Mouse (Mus musculus): Measurements from ENCODE around the gene Wars. TPM values are rescaled to one million over a fixed set of nuclear protein-coding genes. Genes with fewer than 3 reads are reported as not detected.

Wars gene
- polyA plus RNA-seq, 1 experiment, result 65.8 TPM

GRCm38 (mm10) chr12:108896006-108896405 is 2.0 kb upstream of the Wars start:
- Histone ChIP-seq H3ac (ENCODE audit: control insufficient read depth, insufficient read length, low read depth) (no peak overlapping the region), H3K79me2 (ENCODE audit: control insufficient read depth, insufficient read depth) (peaks cover 41% of the 10 kb centered on the region), H3K79me3 (ENCODE audit: low read depth) (peaks cover 19% of the 10 kb centered on the region), H3K4me3 (ENCODE audit: insufficient read depth, poor library complexity, severe bottlenecking) (no peak overlapping the region), H3K36me3 (ENCODE audit: control insufficient read depth, insufficient read depth) (peaks cover 15% of the 10 kb centered on the region), H3K27me3 (ENCODE audit: control insufficient read depth, insufficient read depth, insufficient read length) (no peaks in the 10 kb centered on the region)
- TF ChIP-seq CEBPB (IDR thresholded peaks at IDR 0.05; ENCODE audit: low read depth) (no peak), MYOD1 (IDR thresholded peaks at IDR 0.05; ENCODE audit: control insufficient read depth, insufficient read length, low read depth) (no peak), MYOG (IDR thresholded peaks at IDR 0.05; ENCODE audit: control insufficient read depth, extremely low read depth, insufficient read length) (no peak), FOSL1 (IDR thresholded peaks at IDR 0.05; ENCODE audit: insufficient read depth, low read length, poor library complexity, severe bottlenecking) (no peak), CTCF (IDR thresholded peaks at IDR 0.05; ENCODE audit: control insufficient read depth, insufficient read depth, insufficient read length) (no peak), USF1 (IDR thresholded peaks at IDR 0.05; ENCODE audit: low read depth) (no peak), MAX (IDR thresholded peaks at IDR 0.05) (no peak)

GRCm38 (mm10) chr12:108894432-108894816 is 450 bp upstream of the Wars start:
- Histone ChIP-seq H3K27me3 (ENCODE audit: control insufficient read depth, insufficient read depth, insufficient read length) (no peaks in the 10 kb centered on the region), H3K79me3 (ENCODE audit: low read depth) (peaks cover 28% of the 10 kb centered on the region), H3K36me3 (ENCODE audit: control insufficient read depth, insufficient read depth) (peaks cover 28% of the 10 kb centered on the region), H3ac (ENCODE audit: control insufficient read depth, insufficient read length, low read depth) (peak overlapping the region; percentile 88), H3K4me3 (ENCODE audit: insufficient read depth, poor library complexity, severe bottlenecking) (peak overlapping the region; percentile 79), H3K79me2 (ENCODE audit: control insufficient read depth, insufficient read depth) (peaks cover 56% of the 10 kb centered on the region)
- no peak for TF ChIP-seq CEBPB (IDR thresholded peaks at IDR 0.05; ENCODE audit: low read depth)
- TF ChIP-seq MAX (IDR thresholded peaks at IDR 0.05), result no peak
- no peak for TF ChIP-seq USF1 (IDR thresholded peaks at IDR 0.05; ENCODE audit: low read depth)
- TF ChIP-seq MYOD1 (IDR thresholded peaks at IDR 0.05; ENCODE audit: control insufficient read depth, insufficient read length, low read depth), result no peak
- no peak for TF ChIP-seq FOSL1 (IDR thresholded peaks at IDR 0.05; ENCODE audit: insufficient read depth, low read length, poor library complexity, severe bottlenecking)
- no peak for TF ChIP-seq MYOG (IDR thresholded peaks at IDR 0.05; ENCODE audit: control insufficient read depth, extremely low read depth, insufficient read length)

- peaks cover 26% of the 10 kb centered on the region for H3K36me3 ChIP-seq (ENCODE audit: control insufficient read depth, insufficient read depth)
- no peaks in the 10 kb centered on the region for H3K27me3 ChIP-seq (ENCODE audit: control insufficient read depth, insufficient read depth, insufficient read length)
- H3K79me2 ChIP-seq (ENCODE audit: control insufficient read depth, insufficient read depth), result peaks cover 62% of the 10 kb centered on the region
- peaks cover 28% of the 10 kb centered on the region for H3K79me3 ChIP-seq (ENCODE audit: low read depth)
- H3K4me3 ChIP-seq (ENCODE audit: insufficient read depth, poor library complexity, severe bottlenecking), result peak within 1 kb of the TSS; percentile 79
- peak within 1 kb of the TSS; percentile 88 for H3ac ChIP-seq (ENCODE audit: control insufficient read depth, insufficient read length, low read depth)
- TF ChIP-seq CEBPB (IDR thresholded peaks at IDR 0.05; ENCODE audit: low read depth) (peak; percentile 20), CTCF (IDR thresholded peaks at IDR 0.05; ENCODE audit: control insufficient read depth, insufficient read depth, insufficient read length) (no peak), MYOG (IDR thresholded peaks at IDR 0.05; ENCODE audit: control insufficient read depth, extremely low read depth, insufficient read length) (no peak)
Observed at GRCm38 (mm10) chr12:108892989-108893714, 822 bp downstream of the Wars start, which contains the start of gene Wdr25. Gene Wdr25, plus strand, starts transcription at chr12:108893631.

GRCm38 (mm10) chr12:108888632-108889031 is 5.3 kb downstream of the Wars start:
- H3K79me3 ChIP-seq (ENCODE audit: low read depth), result peaks cover 35% of the 10 kb centered on the region
- no peak overlapping the region for H3ac ChIP-seq (ENCODE audit: control insufficient read depth, insufficient read length, low read depth)
- H3K79me2 ChIP-seq (ENCODE audit: control insufficient read depth, insufficient read depth), result peaks cover 76% of the 10 kb centered on the region
- H3K36me3 ChIP-seq (ENCODE audit: control insufficient read depth, insufficient read depth), result peaks cover 50% of the 10 kb centered on the region
- H3K27me3 ChIP-seq (ENCODE audit: control insufficient read depth, insufficient read depth, insufficient read length), result no peaks in the 10 kb centered on the region
- TF ChIP-seq USF1 (IDR thresholded peaks at IDR 0.05; ENCODE audit: low read depth) (no peak), MYOG (IDR thresholded peaks at IDR 0.05; ENCODE audit: control insufficient read depth, extremely low read depth, insufficient read length) (no peak), CEBPB (IDR thresholded peaks at IDR 0.05; ENCODE audit: low read depth) (no peak), MYOD1 (IDR thresholded peaks at IDR 0.05; ENCODE audit: control insufficient read depth, insufficient read length, low read depth) (no peak), CTCF (IDR thresholded peaks at IDR 0.05; ENCODE audit: control insufficient read depth, insufficient read depth, insufficient read length) (no peak), MAX (IDR thresholded peaks at IDR 0.05) (no peak), FOSL1 (IDR thresholded peaks at IDR 0.05; ENCODE audit: insufficient read depth, low read length, poor library complexity, severe bottlenecking) (no peak)
- no peak overlapping the region for H3K4me3 ChIP-seq (ENCODE audit: insufficient read depth, poor library complexity, severe bottlenecking)

GRCm38 (mm10) chr12:108887077-108887476 is 6.9 kb downstream of the Wars start:
- no peak for TF ChIP-seq MYOD1 (IDR thresholded peaks at IDR 0.05; ENCODE audit: control insufficient read depth, insufficient read length, low read depth)
- no peak for TF ChIP-seq FOSL1 (IDR thresholded peaks at IDR 0.05; ENCODE audit: insufficient read depth, low read length, poor library complexity, severe bottlenecking)
- TF ChIP-seq MAX (IDR thresholded peaks at IDR 0.05), result no peak
- no peak for TF ChIP-seq CTCF (IDR thresholded peaks at IDR 0.05; ENCODE audit: control insufficient read depth, insufficient read depth, insufficient read length)
- TF ChIP-seq USF1 (IDR thresholded peaks at IDR 0.05; ENCODE audit: low read depth), result no peak
- TF ChIP-seq MYOG (IDR thresholded peaks at IDR 0.05; ENCODE audit: control insufficient read depth, extremely low read depth, insufficient read length), result no peak
- TF ChIP-seq CEBPB (IDR thresholded peaks at IDR 0.05; ENCODE audit: low read depth), result no peak
- Histone ChIP-seq H3K27me3 (ENCODE audit: control insufficient read depth, insufficient read depth, insufficient read length) (no peaks in the 10 kb centered on the region), H3K4me3 (ENCODE audit: insufficient read depth, poor library complexity, severe bottlenecking) (no peak overlapping the region), H3K79me3 (ENCODE audit: low read depth) (peaks cover 27% of the 10 kb centered on the region), H3ac (ENCODE audit: control insufficient read depth, insufficient read length, low read depth) (no peak overlapping the region), H3K79me2 (ENCODE audit: control insufficient read depth, insufficient read depth) (peaks cover 60% of the 10 kb centered on the region), H3K36me3 (ENCODE audit: control insufficient read depth, insufficient read depth) (peaks cover 55% of the 10 kb centered on the region)
